Mouse (Mus musculus) heart, adult 18-20 months (tissue): Measurements from ENCODE around the gene Pgrmc1. TPM values are rescaled to one million over a fixed set of nuclear protein-coding genes. Genes with fewer than 3 reads are reported as not detected.
A peak's percentile ranks its signal among the peaks of the same experiment; 100 is the strongest.
"Not testable (repeated sequence)": the region's sequence is repeated elsewhere in the genome, so short reads cannot be mapped to it uniquely, and the experiment has no call there.

ENCODE experiments used
- DNase-seq, 2 experiments: peaks; one replicate each; pipeline ENCODE4 v3.0.0; 2021 to 2022; ENCODE audit warnings: mixed read lengths in 1 of 2
- long read RNA-seq, 2 experiments: library from polyadenylated mRNA; stranded (forward); transcript quantifications; one replicate each; pipeline ENCODE4 v2.0.0; 2021
- total RNA-seq, 2 experiments: library from RNA; stranded (reverse); gene quantifications; 2 replicates each; pipeline ENCODE4 v1.2.3; 2021

The Pgrmc1 gene
- 10 to 100 TPM; 20.8 to 28.4 TPM for total RNA-seq
- long read RNA-seq, experiment 1, transcript Pgrmc1-201 (3 exons, 1,857 nt) = major isoform, 15 of 17 reads
- long read RNA-seq, experiment 1, partial matches to known transcripts = 0 of 17 reads
- long read RNA-seq, experiment 1, other reads (novel, unspliced or antisense) = 2 of 17 reads
- long read RNA-seq, experiment 2, transcript Pgrmc1-201 (3 exons, 1,857 nt) = major isoform, 22 of 28 reads
- long read RNA-seq, experiment 2, partial matches to known transcripts = 6 of 28 reads
- long read RNA-seq, experiment 2, other reads (novel, unspliced or antisense) = 0 of 28 reads

DNA sequence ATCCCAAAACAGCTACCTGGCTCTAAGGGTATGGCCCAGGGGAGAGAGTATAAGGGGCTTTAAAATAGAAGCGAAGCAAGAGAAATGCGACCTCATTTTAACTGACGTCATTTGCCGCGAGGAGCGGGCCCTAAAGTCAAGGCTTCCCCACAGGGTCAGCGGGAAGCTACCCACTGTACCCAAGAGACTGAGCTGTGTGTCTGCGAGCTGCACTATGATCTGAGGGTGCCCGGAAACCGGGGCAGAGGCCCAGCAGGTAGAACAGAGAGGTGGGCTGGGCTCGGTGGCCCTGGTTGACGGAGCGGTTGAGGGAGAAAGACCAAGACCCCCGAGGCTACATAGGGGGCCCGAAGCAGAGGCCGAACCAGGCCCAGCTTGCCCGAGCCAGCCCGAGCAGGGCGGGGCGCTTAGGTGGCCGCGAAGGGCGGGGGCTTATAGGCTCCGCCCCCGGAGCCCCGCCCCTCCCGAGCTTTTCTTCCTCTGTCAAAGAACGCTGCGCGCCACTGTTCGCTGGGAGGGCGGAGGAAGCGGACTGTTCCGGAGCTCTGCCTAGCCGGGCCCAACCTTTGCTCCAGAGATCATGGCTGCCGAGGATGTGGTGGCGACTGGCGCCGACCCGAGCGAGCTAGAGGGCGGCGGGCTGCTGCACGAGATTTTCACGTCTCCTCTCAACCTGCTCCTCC lies at the start of gene Pgrmc1:
TSS of gene Pgrmc1 (plus strand) at position 500 of the 683 bp plus-strand sequence.
- DNase-seq = peak; percentile 86 to 90

DNA sequence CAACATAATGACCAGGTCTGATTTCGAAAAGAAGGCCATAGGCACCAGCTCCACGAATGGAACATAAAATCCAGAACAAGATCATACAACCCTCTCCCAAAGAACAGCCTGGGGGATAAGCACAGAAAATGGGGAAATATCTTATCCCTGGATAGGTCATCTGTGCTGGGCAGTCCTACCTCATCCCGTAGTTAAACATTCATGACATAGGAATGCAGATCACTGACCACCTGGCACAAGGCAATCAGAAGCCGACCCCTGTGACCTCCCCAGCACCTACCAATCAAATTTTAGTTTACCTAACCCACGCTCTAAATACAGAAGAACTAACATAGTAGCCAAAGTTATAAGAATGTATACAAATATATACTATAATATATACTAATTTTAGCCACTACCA lies 49.2 kb upstream of the Pgrmc1 start:
- no peak for DNase-seq

DNA sequence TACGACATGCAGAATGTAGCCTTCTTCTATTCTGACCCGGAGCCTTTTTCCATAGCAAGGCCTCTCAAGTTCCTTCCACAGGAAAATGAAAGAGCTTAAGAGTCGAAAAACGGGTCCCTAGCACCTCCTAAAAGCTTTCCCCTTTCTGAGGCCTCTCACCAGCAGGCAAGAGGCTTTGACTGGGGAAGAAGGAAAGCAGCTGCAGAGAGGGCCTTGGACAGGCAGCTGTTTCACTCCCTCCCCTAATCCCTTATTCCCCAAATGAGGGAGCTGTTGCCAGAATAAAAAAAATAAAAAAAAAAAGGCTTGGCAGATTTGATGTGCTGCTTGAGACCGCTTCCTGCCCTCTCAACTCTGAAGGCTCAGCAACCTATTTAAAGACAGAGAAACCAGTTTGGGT lies 47.1 kb upstream of the Pgrmc1 start:
- peak; percentile 52 to 66 for DNase-seq

DNA sequence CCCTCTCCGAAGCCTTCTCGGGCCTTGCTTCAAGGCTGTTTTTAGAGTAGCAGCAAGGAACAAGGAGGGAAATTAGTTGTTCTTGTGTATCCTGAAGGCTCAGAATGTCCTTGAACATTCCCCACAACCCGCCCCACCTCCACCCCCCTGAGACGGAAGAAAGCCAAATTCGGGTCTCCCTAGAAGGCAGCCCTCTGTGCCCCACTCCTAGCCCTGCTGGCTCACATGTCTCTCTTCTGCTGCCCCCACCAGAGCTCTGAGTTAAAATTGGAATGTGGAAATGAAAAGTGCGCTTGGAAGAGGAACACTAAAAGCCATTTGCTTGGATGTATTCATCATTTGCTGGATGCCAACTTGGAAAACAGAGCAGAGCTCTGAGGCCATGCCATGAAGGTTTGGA lies 46.7 kb upstream of the Pgrmc1 start:
- peak in 1 of 2 experiments; percentile 9 for DNase-seq

DNA sequence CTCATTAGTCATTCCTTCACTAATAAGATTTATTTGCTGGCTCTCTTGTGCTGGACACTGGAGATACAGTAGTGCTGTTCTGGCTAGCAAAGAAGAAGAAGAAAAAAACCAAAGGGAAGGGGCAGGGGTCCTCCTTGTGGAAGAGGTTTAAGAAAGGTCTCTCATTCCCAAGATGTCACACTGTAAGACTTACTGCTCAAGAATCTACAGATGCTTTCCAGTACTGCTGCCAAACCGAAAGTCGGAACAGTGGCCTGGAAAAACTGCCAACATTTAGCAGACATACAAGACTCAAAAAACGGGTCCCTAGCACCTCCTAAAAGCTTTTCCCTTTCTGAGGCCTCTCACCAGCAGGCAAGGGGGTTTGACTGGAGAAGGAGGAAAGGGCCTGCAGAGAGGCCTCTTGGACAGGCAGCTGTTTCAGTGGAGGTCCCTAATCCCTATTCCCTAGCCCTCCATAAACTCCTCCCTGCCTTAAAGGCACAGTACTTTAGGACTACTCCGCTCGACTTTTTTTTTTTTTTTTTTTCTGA lies 45.9 kb upstream of the Pgrmc1 start:
- peak; percentile 73 to 79 for DNase-seq

DNA sequence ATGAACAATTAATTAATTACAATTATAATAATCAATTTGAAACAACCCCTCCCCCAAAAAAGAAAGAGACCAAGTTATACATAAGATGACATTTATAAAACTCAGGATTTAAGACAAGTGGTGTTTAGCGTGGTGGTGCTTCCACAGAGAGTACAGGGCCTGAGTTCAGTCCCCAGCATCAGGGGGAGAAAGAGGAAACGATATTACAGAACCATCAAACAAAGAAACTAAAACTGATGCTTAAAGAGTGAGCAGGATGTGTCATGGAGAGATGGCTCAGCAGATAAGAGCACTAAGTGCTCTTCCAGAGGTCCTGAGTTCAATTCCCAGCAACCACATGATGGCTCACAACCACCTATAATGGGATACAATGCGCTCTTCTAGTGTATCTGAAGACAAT lies 45.3 kb upstream of the Pgrmc1 start:
- DNase-seq = no peak

DNA sequence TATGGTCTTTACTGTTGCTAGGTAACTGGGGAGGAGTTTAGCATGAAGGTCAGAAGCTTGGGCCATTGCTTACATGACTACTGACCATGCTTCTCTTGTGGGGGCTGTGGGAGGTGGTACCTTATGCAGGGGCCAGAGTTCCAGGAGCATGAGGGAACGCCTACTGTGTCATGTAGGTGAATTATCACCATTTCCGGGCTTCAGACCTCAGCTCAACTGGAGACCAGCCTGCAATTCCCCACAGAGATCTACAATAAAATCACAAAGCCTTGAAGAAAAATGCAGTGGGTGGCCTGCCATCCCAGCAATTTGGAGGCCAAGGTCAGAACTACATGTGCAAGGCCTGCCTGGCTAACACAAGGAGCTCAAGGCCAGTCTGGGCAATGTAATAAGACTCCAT lies 42.8 kb upstream of the Pgrmc1 start:
- not testable (repeated sequence) for DNase-seq

DNA sequence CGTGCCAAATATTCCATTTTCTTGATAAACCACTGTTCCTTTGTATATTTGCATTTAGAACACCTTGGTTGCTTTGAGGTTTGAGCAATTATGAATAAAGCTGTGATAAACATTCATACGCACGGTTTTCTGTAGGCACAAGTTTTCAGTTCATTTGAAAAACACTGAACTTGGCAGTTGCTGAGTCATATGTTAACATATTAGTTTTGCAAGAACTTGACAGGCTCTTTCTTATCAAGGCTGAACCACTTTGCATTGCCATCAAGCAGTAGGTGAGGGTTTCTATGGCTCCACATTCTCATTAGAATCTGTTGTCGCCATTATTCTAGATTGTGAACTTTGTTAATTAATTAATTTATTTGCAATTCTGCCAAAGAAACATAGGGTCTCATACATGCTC lies 37.8 kb upstream of the Pgrmc1 start:
- DNase-seq = no peak

DNA sequence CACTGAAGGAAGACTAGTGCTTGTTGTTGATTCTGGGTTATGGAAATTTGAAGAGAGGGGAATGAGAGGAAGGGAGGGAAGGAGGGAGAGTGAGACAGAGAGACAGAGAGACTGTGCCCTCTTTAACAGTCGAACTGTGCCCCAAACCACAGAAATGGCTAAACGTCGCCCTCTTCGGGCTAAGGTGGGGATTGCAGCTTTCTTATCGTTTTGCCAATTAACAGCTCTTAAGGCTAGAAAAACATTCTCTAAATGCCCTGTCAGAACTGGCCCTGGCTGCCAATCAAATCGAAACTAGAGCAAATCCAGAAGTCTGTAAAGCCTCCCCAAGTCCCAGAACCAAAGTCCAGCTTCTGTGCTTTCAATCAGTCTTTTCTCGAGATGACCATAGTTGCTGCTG lies 36.4 kb upstream of the Pgrmc1 start:
- peak; percentile 27 to 89 for DNase-seq

DNA sequence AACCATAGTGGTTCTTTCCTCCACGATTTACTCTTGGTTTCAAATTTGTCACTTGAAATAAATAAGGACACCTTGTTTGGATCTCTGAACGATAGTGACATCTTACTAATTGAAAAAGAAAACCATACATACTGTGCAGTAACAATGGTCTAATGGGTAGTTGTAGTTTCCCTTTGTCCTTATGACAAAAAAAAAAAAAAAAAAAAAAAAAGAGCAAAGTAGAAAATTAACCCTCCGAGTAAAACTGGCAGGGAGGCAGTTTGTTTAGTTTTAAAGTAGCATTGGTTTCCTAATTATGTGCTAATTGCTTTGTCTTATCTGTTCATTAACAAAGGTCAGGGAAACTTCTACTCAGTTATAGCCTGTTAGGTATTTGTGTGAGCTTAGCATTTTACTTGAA lies 35.9 kb upstream of the Pgrmc1 start:
- no peak for DNase-seq

DNA sequence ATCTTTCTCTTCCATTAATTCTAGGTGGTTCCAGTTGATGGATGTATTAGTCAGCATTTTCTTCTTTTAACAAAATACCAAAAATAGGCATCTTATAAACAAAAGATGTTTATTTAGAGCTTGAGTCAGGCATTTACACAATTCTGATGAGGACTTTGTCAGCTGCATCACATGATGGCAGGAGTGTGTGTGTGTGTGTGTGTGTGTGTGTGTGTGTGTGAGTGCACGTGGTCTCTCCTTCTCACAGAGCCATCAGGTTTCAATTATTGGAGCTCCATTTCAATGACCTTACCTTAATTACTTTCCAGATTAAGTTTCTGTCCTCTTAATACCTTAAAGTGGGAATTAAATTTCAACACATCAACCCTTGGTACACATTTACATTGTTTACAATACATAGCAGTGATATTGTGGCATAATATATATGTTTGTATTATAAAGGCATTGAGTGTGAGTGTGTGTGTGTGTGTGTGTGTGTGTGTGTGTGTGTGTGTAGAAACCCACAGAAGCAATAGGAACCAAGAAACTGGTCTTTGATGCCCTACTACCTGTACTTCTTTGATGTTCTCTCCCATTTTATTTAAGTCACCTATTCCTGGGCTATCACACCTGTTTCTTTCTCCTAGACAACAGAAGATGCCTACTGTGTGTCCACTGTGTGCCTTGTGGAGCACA lies 11.2 kb upstream of the Pgrmc1 start:
- no peak for DNase-seq

DNA sequence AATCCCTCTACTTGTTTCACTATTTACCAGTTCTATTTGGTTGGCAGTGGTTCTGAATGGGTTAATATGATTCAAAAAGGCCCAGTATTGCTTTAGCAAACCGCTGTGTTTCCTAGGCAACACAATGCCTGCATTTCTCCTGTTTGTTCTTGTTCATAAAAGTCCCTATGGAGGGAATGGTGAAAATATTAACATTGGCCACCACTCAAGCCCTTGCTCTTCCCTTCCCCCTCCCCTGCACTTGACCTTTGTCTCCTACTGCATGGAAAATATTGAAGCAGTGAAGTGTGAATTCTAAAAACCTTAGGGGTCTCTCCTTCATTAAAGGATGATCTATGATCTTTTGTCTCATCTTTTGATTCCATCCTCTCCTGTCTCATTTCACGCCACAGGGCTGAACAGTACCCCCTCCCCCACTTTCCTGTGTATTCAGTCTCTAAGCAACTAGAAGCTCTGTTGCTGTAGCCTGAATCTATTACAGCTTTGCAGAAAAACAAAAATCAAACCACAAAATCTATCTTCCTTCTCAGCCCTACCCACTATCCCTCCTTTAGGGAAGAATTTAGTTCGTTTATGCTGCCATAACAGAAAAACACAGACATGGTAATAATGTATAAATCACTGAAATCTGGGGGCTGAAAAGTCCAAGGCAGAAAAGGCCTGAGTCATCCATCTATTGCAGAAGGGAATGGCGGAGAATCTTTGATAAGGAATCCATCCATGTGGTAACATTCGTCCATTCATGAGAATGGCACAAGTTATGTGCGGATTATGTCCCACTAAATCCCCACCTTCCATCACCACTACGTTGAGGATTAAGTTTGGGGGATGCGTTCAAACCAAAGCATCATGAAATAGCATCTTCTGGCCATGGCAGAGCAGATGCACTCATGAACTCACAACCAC lies 10.4 kb upstream of the Pgrmc1 start:
- peak in 1 of 2 experiments; percentile 17 for DNase-seq

DNA sequence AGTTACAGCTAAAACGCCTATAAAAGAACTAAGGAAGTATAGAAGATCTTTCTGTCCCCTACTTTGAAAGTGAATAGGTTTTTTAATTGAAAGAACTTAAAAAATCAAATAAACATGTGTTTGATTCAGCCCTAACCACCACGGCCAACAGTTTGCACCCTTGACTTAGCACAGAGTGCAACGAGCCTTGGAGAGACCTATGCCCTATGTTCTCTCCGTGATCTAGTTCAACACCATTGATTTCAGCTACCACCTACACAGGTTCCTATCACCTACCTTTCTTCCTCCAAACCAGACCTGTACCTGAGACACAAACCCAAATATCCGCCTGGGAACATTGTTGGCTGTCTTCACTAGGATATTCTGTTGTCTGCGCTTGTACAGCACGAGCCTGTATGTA lies 7.7 kb upstream of the Pgrmc1 start:
- DNase-seq = no peak

DNA sequence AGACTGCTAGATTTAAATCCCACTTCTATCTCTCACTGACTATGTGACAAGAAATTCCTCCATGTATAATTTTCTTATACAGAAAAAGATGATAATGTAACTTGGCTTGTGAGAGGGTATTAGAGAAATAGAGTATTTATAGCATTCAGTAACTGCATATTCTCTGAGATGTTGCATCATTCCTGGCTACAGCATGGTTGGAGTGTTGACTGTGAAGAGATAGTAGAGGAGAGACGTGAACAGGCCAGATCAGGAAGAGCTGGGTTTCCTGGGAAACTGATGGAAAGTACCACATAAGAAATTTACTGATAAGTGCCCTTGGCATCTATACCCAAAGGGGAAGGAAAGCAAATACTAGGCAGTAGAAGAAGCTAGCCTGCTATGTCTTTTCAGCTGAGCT lies 6.9 kb upstream of the Pgrmc1 start:
- no peak for DNase-seq

DNA sequence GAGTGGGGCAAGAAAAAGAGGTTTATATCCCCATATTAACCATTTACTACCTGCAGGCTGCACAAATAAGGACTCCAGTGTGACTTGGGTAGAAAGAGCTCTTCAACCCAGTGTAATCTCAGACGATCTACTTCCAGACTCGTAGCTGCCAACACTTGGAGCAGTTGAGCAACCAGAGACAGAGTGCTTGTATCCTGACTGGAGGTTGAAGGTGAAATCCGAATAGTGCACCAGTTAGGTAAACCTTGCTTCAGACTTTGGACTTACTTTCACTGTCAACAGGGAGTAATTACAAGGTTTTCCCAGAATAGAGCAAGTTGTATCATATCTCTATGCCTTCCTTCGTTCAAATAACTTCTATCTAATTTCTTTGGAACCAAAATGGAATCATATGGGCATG lies 6.5 kb upstream of the Pgrmc1 start:
- no peak for DNase-seq

DNA sequence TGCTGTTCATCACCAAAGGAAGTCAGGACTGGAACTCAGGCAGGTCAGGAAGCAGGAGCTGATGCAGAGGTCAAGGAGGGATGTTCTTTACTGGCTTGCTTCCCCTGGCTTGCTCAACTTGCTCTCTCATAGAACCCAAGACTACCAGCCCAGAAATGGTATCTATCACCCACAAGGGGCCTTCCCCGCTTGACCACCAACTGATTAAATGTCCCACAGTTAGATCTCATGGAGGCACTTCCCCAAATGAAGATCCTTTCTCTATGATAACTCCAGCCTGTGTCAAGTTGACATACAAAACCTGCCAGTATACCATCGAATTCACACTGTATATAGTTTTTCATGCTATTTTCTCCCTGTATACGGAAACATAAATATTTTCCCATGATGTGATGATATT lies 2.8 kb upstream of the Pgrmc1 start:
- no peak for DNase-seq

DNA sequence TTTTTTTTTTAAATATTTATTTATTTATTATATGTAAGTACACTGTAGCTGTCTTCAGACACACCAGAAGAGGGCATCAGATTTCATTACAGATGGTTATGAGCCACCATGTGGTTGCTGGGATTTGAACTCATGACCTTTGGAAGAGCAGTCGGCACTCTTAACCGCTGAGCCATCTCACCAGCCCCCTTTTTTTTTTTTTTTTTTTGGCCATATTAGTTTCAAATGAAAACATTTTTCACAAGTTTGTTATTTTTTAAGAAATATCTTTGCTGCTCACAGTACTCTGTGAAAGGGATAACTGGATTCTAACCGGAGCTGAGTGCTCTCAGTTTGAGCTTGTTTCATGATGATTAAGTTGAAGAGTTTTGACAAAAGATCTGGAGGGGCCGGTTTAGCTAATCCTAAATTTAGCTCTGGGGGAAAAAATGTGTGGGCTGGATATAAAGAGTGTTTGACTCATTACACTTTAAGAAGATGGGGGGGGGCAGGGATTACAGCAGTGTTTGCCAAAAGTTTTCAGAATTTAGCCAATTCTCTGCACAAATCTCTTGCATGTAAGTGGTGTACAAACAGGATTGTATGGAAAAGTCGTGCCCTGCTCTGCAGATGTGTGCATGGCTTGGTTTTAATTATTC lies 1.4 kb upstream of the Pgrmc1 start:
- DNase-seq = not testable (repeated sequence)

DNA sequence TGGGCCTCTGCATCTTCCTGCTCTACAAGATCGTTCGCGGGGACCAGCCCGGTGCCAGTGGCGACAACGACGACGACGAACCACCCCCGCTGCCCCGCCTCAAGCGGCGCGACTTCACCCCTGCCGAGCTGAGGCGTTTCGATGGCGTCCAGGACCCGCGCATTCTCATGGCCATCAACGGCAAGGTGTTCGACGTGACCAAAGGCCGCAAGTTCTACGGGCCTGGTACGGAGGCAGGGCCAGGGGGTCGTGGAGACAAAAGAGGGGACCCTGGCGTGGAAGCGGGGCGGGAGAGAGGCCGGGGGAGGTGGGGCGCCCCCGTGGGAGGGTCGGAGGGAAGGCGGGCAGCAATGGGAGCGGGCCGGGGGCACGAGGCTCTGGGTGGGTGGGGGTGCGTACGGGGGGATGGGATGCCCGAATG lies 394 bp downstream of the Pgrmc1 start:
- DNase-seq = no peak

DNA sequence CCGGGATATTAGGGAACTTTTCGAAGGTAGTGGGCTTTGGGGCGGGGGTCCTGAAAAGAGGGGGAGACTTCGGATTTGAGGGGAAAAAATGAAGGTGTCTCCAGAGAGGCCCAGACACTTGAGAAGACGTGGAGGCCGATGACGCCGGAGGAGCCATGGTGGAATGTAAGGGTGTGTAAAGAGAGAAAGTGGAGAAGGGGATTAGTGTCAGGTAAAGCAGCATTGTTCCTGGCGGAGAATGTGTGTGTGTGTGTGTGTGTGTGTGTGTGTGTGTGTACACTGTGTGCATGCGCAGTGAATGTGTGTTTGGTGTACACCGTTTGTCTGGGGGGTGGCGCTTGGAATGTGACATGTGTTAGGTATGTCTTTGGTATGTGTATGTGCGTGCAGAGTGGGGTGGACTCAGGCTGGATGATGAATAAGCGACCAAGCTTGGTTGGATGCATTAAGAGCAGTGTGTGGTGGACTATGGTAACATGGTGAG lies 897 bp downstream of the Pgrmc1 start:
- peak; percentile 1 to 26 for DNase-seq

DNA sequence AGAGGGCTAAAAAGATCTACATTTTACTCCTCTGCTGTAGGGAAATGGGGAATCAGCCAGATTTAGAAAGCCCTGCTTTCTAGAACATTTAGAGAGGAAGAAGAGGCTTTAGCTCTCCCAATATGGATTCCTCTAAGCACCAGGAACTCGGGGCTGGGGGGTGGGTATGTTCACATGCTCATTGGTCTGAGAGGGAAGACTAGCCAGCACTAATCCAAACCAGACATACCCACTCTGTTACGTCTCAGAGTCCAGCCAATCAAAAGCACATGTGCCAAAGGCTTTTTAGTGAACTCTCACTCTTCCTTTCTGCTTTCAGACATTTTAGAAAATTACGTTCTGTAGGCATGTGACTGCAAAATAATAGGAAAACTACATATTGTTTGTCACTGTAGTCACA lies 1.6 kb downstream of the Pgrmc1 start:
- DNase-seq = no peak

DNA sequence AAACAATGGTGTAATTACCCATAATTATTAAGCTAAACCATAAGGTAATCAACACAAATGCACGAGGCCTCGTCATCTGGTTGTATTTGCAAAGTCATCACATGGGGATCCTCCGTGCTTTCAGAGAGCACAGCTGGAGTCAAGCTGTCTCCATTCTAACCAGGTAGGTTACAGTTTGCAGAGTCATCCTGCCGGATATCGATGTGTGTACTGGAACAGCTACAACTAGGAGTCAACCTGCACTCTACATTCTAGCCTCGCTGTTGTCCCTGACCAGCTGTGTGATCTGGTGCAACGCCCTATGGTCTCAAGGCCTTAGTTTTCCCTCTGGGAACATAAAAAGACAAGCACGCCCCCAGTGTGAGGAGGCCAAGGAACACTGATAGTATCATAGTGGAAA lies 2.1 kb downstream of the Pgrmc1 start:
- peak; percentile 9 to 25 for DNase-seq
